Mouse (Mus musculus): ENCODE results near the gene Gm45808. TPM values are rescaled to one million over a fixed set of nuclear protein-coding genes. Genes with fewer than 3 reads are reported as not detected.
"Not testable (repeated sequence)": the region's sequence is repeated elsewhere in the genome, so short reads cannot be mapped to it uniquely, and the experiment has no call there.

The Gm45808 gene
- under 1 TPM in 1 of 2 experiments, not detected in 1; 0.62 TPM for polyA plus RNA-seq (2017; shearing (Covaris generic))

GRCm38 (mm10) chr7:45486761-45487415 lies at the start of gene Gm45808:
TSS of gene Gm45808 (minus strand) at chr7:45486811.
- ATAC-seq: no peak

GRCm38 (mm10) chr7:45535676-45536075 lies 49.1 kb upstream of the Gm45808 start:
- no peak for ATAC-seq

GRCm38 (mm10) chr7:45530643-45531042 lies 44.0 kb upstream of the Gm45808 start:
- ATAC-seq: no peak

- no peak for ATAC-seq
Measured at GRCm38 (mm10) chr7:45529461-45529860, 42.9 kb upstream of the Gm45808 start.

- ATAC-seq: not testable (repeated sequence)
Measured at GRCm38 (mm10) chr7:45527169-45527568, 40.6 kb upstream of the Gm45808 start.

GRCm38 (mm10) chr7:45526474-45527120 lies 40.0 kb upstream of the Gm45808 start:
- peak; percentile 5 for ATAC-seq

GRCm38 (mm10) chr7:45525809-45526473 lies 39.3 kb upstream of the Gm45808 start, which contains the start of the genes Ppp1r15a and Plekha4:
TSS of gene Ppp1r15a (minus strand) at chr7:45526268.
TSS of gene Plekha4 (plus strand) at chr7:45526330.
- ATAC-seq: peak; percentile 82

GRCm38 (mm10) chr7:45524841-45525621 lies 38.4 kb upstream of the Gm45808 start:
- no peak for ATAC-seq

GRCm38 (mm10) chr7:45523678-45524170 lies 37.1 kb upstream of the Gm45808 start:
- ATAC-seq: no peak

GRCm38 (mm10) chr7:45522957-45523676 lies 36.5 kb upstream of the Gm45808 start:
- no peak for ATAC-seq

- ATAC-seq: no peak
Measured at GRCm38 (mm10) chr7:45522194-45522752, 35.7 kb upstream of the Gm45808 start.

- ATAC-seq: peak; percentile 68
Measured at GRCm38 (mm10) chr7:45521728-45522184, 35.1 kb upstream of the Gm45808 start.

GRCm38 (mm10) chr7:45520605-45521004 lies 34.0 kb upstream of the Gm45808 start:
- no peak for ATAC-seq

GRCm38 (mm10) chr7:45519345-45520120 lies 32.9 kb upstream of the Gm45808 start:
- no peak for ATAC-seq

- ATAC-seq: no peak
Measured at GRCm38 (mm10) chr7:45518618-45519017, 32.0 kb upstream of the Gm45808 start.

GRCm38 (mm10) chr7:45516846-45517245 lies 30.2 kb upstream of the Gm45808 start:
- not testable (repeated sequence) for ATAC-seq

GRCm38 (mm10) chr7:45515436-45515835 lies 28.8 kb upstream of the Gm45808 start:
- ATAC-seq: no peak

GRCm38 (mm10) chr7:45514411-45514810 lies 27.8 kb upstream of the Gm45808 start:
- no peak for ATAC-seq

- ATAC-seq: peak; percentile 90
Measured at GRCm38 (mm10) chr7:45509912-45510787, 23.5 kb upstream of the Gm45808 start, which contains the start of gene Nucb1. TSS of gene Nucb1 (minus strand) at chr7:45510406.
